Mouse (Mus musculus) stomach, postnatal 0 days (tissue): ENCODE measurements at regions not wholly inside any gene's neighbourhood (a gene's known extent, or its start where the extent isn't known, plus 50 kb on each side); places are given as distances from the start of the nearest gene placed in this dataset.

ENCODE experiments used
- CTCF ChIP-seq: IDR thresholded peaks from 2 replicates; pipeline ENCODE4 v1.5.1; 2016; ENCODE audit warnings: antibody characterized with exemption, low read depth, mild to moderate bottlenecking, moderate library complexity
- EP300 ChIP-seq: optimal IDR thresholded peaks from 2 replicates; pipeline ENCODE3; 2016; ENCODE audit warnings: antibody characterized with exemption

- no peak for TF ChIP-seq CTCF
- no peak for TF ChIP-seq EP300
These were observed 450.5 kb upstream of the Cblb start for GRCm38 (mm10) chr16:51580525-51580924.
